In the genomic region with DNA sequence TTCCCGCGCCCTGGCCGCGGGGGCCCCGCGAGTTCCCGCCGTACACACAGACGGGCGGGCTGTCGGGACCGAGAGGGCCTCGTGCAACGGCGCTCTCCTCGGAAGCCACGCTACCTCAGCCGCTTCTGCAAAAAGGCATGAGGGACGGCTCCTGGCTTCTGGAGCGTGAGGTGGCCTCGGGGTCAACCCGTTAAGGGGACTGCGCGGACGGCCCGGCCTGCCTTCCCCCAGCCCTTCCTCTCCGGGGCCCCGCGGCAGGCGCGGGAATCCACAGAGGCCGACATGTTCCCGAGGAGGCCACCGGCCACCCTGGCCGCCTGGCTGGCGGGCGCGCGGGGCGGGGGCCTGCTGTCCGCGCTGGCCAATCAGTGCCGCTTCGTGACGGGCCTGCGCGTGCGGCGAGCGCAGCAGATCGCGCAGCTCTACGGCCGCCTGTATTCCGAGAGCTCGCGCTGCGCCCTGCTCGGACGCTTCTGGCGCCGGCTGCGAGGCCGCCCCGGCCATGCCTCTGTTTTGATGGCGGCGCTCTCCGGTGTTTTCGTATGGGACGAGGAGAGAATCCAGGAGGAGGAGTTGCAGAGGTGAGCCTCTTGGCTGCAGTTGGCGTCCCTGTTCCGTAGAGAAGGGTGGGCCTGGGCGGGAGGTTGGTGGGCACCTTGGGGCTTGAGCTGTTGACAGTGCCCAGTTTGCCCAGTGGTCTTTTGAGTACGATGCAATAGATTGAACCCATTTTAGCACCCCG, we compare ENCODE assay signal across 8 mouse cellular contexts. TPM values are rescaled to one million over a fixed set of nuclear protein-coding genes. Genes with fewer than 3 reads are reported as not detected.
A peak's percentile ranks its signal among the peaks of the same experiment; 100 is the strongest.
DNase-seq lines count a peak whose midpoint lies in the region; ATAC-seq and TF ChIP-seq lines count a peak whose summit lies in the region.

No protein-coding gene starts in this region.

- peak; percentile 87 for DNase-seq in cerebellum, adult 11 months
- DNase-seq in heart, postnatal 25 days (ENCODE audit: low spot score) = peak; percentile 82
- peak; percentile 82 for DNase-seq in layer of hippocampus, adult 11-12 months (ENCODE audit: low spot score)
- peak; percentile 90 for DNase-seq in liver, postnatal 0 days
- DNase-seq in testis, postnatal 10 days (ENCODE audit: low spot score) = peak; percentile 89

- peak overlapping the region; percentile 88 for H3K9ac ChIP-seq in forebrain, embryonic 15.5 days (replicated peaks)
- H3K9ac ChIP-seq in liver, postnatal 0 days (replicated peaks) = peak overlapping the region; percentile 98
- H3K9ac ChIP-seq in neural tube, embryonic 14.5 days (replicated peaks; ENCODE audit: low read depth, low read length) = peak overlapping the region; percentile 76

- peak overlapping the region; percentile 93 for H3K27ac ChIP-seq in forebrain, embryonic 15.5 days (replicated peaks)
- peak overlapping the region; percentile 100 for H3K27ac ChIP-seq in liver, postnatal 0 days (ENCODE audit: low read depth)
- peak overlapping the region; percentile 88 for H3K27ac ChIP-seq in neural tube, embryonic 14.5 days (ENCODE audit: low read depth, low read length)

- peak; percentile 94 for ATAC-seq in forebrain, embryonic 15.5 days (replicated peaks)
- ATAC-seq in liver, postnatal 0 days = peak; percentile 87
- ATAC-seq in neural tube, embryonic 14.5 days (ENCODE audit: low read depth) = peak; percentile 96

- no peak for TF ChIP-seq EP300 in liver, postnatal 0 days (IDR thresholded peaks at IDR 0.05; ENCODE audit: low read depth)

- peaks cover 4% of the 10 kb centered on the region; the same call in 1 of the 2 replicates for H3K36me3 ChIP-seq in E14TG2a.4 (ENCODE audit: insufficient read depth, low read length)
- H3K36me3 ChIP-seq in forebrain, embryonic 15.5 days = no peaks in the 10 kb centered on the region
- H3K36me3 ChIP-seq in liver, postnatal 0 days (replicated peaks; ENCODE audit: insufficient read depth, low read length) = no peaks in the 10 kb centered on the region
- H3K36me3 ChIP-seq in neural tube, embryonic 14.5 days (ENCODE audit: control insufficient read depth, insufficient read depth, low read length) = no peaks in the 10 kb centered on the region

- under 1% methylated on average over 75 of the region's 75 CpGs for WGBS in forebrain, embryonic 15.5 days
- 1% methylated on average over 75 of the region's 75 CpGs for WGBS in liver, postnatal 0 days (ENCODE audit: insufficient replicate concordance)
- under 1% methylated on average over 74 of the region's 75 CpGs for WGBS in neural tube, embryonic 14.5 days

- H3K27me3 ChIP-seq in E14TG2a.4 (ENCODE audit: insufficient read depth, low read length) = no peaks in the 10 kb centered on the region
- H3K27me3 ChIP-seq in forebrain, embryonic 15.5 days = no peaks in the 10 kb centered on the region
- H3K27me3 ChIP-seq in liver, postnatal 0 days (ENCODE audit: insufficient read depth, low read length) = no peaks in the 10 kb centered on the region
- H3K27me3 ChIP-seq in neural tube, embryonic 14.5 days (ENCODE audit: control insufficient read depth, insufficient read depth, low read length) = no peaks in the 10 kb centered on the region

- no peaks in the 10 kb centered on the region for H3K9me3 ChIP-seq in E14TG2a.4 (ENCODE audit: low read length)
- H3K9me3 ChIP-seq in forebrain, embryonic 15.5 days = no peaks in the 10 kb centered on the region
- no peaks in the 10 kb centered on the region for H3K9me3 ChIP-seq in liver, postnatal 0 days (ENCODE audit: low read length)
- no peaks in the 10 kb centered on the region for H3K9me3 ChIP-seq in neural tube, embryonic 14.5 days (ENCODE audit: control insufficient read depth, low read length)

- H3K4me1 ChIP-seq in E14TG2a.4 (replicated peaks; ENCODE audit: low read depth, low read length) = peaks cover 25% of the 10 kb centered on the region
- peaks cover 31% of the 10 kb centered on the region for H3K4me1 ChIP-seq in forebrain, embryonic 15.5 days
- peaks cover 15% of the 10 kb centered on the region for H3K4me1 ChIP-seq in liver, postnatal 0 days (ENCODE audit: insufficient read depth)
- peaks cover 11% of the 10 kb centered on the region; the same call in 1 of the 2 replicates for H3K4me1 ChIP-seq in neural tube, embryonic 14.5 days (ENCODE audit: control insufficient read depth, insufficient read depth, low read length)

- no peak for TF ChIP-seq CTCF in E14TG2a.4 (conservative IDR thresholded peaks at IDR 0.05; ENCODE audit: low read length)
- TF ChIP-seq CTCF in liver, postnatal 0 days (IDR thresholded peaks at IDR 0.05; ENCODE audit: low read depth) = no peak

- peak overlapping the region; percentile 100 for H3K4me3 ChIP-seq in E14TG2a.4 (replicated peaks; ENCODE audit: low read length)
- peak overlapping the region; percentile 90 for H3K4me3 ChIP-seq in forebrain, embryonic 15.5 days
- peak overlapping the region; percentile 99 for H3K4me3 ChIP-seq in liver, postnatal 0 days (ENCODE audit: low read depth, low read length)
- H3K4me3 ChIP-seq in neural tube, embryonic 14.5 days (ENCODE audit: low read depth, low read length) = peak overlapping the region; percentile 82

- H3K4me2 ChIP-seq in forebrain, embryonic 15.5 days (replicated peaks) = peak overlapping the region; percentile 88
- H3K4me2 ChIP-seq in liver, postnatal 0 days (ENCODE audit: low read depth, low read length) = peak overlapping the region; percentile 83
- H3K4me2 ChIP-seq in neural tube, embryonic 14.5 days (ENCODE audit: low read depth, low read length) = peak overlapping the region; percentile 82

- intact Hi-C loops in heart, postnatal 25 days (cut with DNase I) = no loop called here

RNA-seq across cellular contexts. Expression of a gene that starts 0.5 kb away (rescaled TPM):
- polyA plus RNA-seq in forebrain, embryonic 15.5 days (2015; fragmentation: Nextera tagmentation; extraction: Ambion mirVana) = 94.7 and 99.8 TPM in 2 replicates
- 100 to 1,000 TPM; 152 to 167 TPM for total RNA-seq in heart, postnatal 25 days (2021)
- 41.7 and 44.7 TPM in 2 replicates for polyA plus RNA-seq in liver, postnatal 0 days (2015; fragmentation: Nextera tagmentation; extraction: Ambion mirVana)
- 103 and 110 TPM in 2 replicates for polyA plus RNA-seq in neural tube, embryonic 14.5 days (2014; fragmentation: Nextera tagmentation; extraction: Ambion mirVana)

RNA-seq across cellular contexts. Expression of a gene that starts 22.8 kb away (rescaled TPM):
- polyA plus RNA-seq in forebrain, embryonic 15.5 days (2015; fragmentation: Nextera tagmentation; extraction: Ambion mirVana) = 46.4 and 51.0 TPM in 2 replicates
- 10 to 100 TPM; 27.9 to 28.7 TPM for total RNA-seq in heart, postnatal 25 days (2021)
- 10.0 and 11.4 TPM in 2 replicates for polyA plus RNA-seq in liver, postnatal 0 days (2015; fragmentation: Nextera tagmentation; extraction: Ambion mirVana)
- 35.1 and 48.8 TPM in 2 replicates for polyA plus RNA-seq in neural tube, embryonic 14.5 days (2014; fragmentation: Nextera tagmentation; extraction: Ambion mirVana)

RNA-seq across cellular contexts. Expression of a gene that starts 22.9 kb away (rescaled TPM):
- polyA plus RNA-seq in forebrain, embryonic 15.5 days (2015; fragmentation: Nextera tagmentation; extraction: Ambion mirVana) = 67.6 and 70.0 TPM in 2 replicates
- total RNA-seq in heart, postnatal 25 days (2021) = 10 to 100 TPM; 61.9 to 62.3 TPM
- polyA plus RNA-seq in liver, postnatal 0 days (2015; fragmentation: Nextera tagmentation; extraction: Ambion mirVana) = 31.0 and 31.9 TPM in 2 replicates
- 59.0 and 59.9 TPM in 2 replicates for polyA plus RNA-seq in neural tube, embryonic 14.5 days (2014; fragmentation: Nextera tagmentation; extraction: Ambion mirVana)

Comparison
In these comparisons a context has a peak if more than half of its experiments do, and no peak if none do; other contexts are left out.
1. Peak in every context shown above with its lines: DNase-seq, ATAC-seq, H3K4me3 ChIP-seq and H3K27ac ChIP-seq.